Mouse (Mus musculus): ENCODE data around the gene Chaf1a. TPM values are rescaled to one million over a fixed set of nuclear protein-coding genes. Genes with fewer than 3 reads are reported as not detected.

Chaf1a gene
- total RNA-seq, 2 experiments from 2014 or later: 1.6 to 2.0 TPM

DNA sequence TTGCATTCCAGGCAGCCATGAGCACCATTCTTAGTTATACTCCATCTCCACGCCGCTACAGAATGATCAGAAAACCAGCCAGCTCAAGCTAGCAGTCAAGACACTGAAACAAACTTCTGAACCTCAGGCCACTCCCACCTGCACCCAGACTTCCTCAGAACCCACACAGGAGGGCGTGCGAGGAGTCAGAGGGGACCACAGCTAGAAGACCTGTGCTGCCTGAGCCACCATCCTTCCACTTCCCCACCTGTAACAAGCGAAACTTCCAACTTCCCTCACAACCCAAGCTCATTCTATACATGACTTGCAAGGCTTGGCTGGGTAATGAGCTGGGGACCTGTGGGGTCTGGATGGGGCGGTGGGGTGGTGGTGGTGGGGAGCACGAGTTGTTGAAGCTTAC lies 7.4 kb upstream of the Chaf1a start:
- no peak overlapping the region for H3K27ac ChIP-seq
- no peak for DNase-seq (ENCODE audit: extremely low spot score in 1 of 2, low spot score in 2 of 2)
- H3K4me3 ChIP-seq: no peak overlapping the region
- intact Hi-C loops (cut with DNase I): no loop called here
- TF ChIP-seq CTCF (IDR thresholded peaks at IDR 0.05): no peak

DNA sequence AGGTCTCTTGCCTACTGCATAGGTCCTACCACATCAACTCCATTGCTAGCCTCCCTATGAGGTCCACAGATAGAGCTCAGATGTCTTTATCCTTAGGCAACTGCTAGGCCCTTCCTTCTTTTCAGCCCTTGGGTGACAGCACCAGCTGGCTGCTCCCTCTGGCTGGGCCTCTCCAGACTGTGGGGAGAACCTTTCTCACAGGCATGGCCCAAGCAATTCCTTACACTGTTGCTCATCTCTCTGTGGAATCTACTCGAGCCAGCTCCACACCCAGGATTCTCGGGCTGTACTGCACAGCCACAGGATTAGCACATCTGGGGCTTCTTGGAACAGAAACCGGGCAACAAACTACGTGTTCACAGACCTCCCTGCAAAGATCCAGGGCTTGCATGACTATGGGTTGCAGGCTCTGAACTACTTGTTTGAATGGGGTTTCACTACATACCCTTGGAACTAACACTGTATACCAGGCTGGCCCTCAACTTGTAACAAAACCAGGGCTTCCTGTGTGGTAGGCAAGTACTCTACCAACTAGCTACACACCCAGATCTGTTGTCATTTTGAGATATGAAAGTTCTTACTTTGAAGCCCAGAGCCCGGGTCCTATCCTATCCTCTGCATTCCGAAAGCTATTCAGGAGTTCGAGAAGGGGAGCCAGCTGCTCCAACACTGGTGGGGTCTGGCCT lies 6.1 kb upstream of the Chaf1a start:
- no peak overlapping the region for H3K4me3 ChIP-seq
- intact Hi-C loops (cut with DNase I): no loop called here
- TF ChIP-seq CTCF (IDR thresholded peaks at IDR 0.05): no peak
- H3K27ac ChIP-seq: no peak overlapping the region
- no peak for DNase-seq (ENCODE audit: extremely low spot score in 1 of 2, low spot score in 2 of 2)

DNA sequence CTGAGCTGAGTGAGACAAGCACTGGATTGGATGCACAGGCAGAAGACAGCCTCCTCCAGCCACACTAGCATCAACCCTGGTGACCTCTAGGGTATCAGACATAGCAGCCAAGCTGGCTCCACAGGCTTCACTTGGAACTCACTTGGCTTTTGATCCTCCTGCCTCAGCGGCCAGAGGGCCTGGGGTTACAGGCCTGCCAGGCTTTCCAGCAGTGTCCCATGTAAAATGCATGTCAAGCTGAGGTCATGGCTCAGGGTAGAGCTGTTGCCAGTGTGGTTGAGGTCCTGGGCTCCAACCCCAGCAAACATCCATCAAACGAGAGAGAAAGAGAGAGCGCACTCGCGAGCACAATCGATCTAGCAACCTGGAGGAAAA lies 5.5 kb upstream of the Chaf1a start:
- TF ChIP-seq CTCF (IDR thresholded peaks at IDR 0.05): no peak
- Histone ChIP-seq H3K4me3 (no peak overlapping the region), H3K27ac (no peak overlapping the region)
- intact Hi-C loops (cut with DNase I): no loop called here
- no peak for DNase-seq (ENCODE audit: extremely low spot score in 1 of 2, low spot score in 2 of 2)

DNA sequence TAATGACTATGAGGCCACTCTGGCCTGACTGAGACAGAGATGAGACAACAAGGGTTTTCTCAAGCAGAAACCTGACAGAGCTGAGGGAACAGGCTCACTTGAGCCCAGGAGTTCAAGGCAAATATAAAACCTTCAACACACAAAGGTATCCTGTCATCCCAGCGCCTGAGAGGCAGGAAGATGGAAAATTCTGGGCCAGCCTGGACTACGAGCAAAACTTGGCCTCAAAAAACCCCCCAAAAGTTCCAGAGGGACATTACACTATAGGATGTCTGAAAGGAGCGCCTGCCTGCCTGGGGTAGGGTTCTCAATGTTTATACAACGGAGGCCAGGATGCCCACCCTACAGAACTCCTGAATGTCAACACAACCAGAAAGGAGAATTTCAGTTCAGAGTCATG lies 5.0 kb upstream of the Chaf1a start:
- Histone ChIP-seq H3K27ac (no peak overlapping the region), H3K4me3 (peak overlapping the region; percentile 92)
- no peak for TF ChIP-seq CTCF (IDR thresholded peaks at IDR 0.05)
- DNase-seq (ENCODE audit: extremely low spot score in 1 of 2, low spot score in 2 of 2): no peak
- intact Hi-C loops (cut with DNase I): no loop called here

DNA sequence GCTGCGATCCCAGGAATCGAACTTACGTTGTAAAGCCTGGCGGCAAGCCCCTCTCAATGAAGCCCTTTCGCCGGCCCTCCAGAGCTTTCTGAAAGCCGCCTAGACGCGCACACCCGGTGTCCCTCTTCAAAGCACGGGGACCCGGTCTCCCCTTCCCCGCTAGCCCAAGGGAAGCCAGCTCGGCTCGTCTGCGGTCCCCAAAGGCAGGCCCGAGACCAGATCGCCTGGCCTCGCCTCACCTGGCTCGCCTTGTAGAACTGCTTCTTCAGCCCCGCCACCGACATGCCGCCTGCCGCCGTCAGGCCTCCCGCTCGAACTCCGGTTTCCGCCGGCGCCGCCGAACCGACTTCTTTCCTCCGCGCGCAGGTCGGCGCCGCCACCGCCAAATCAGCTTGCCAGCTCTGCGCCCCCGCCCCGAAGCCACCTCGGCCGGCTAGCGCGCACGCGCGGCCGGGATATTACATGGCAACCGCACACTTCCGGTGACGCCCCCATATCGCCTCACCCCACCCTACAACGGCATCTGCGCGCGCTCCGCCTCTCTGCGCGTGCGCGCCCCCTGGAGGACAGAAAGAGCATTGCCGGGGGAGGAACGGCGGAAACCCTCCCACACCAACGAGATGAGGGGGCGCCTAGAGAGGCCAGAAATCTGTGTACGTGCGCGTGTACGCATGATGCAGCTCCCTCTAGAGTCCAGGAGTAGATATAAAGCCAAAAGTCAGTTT lies 3.9 kb upstream of the Chaf1a start, which contains the start of gene Sh3gl1:
Sh3gl1 (minus strand) TSS at position 460 of the 725 bp plus-strand sequence.
- peak; percentile 100 for TF ChIP-seq CTCF (IDR thresholded peaks at IDR 0.05)
- intact Hi-C loops (cut with DNase I): loop anchor here (2.0 kb wide), 1 partner anchor 38 kb away; the partner anchor contains the start of gene Ubxn6
- DNase-seq (ENCODE audit: extremely low spot score in 1 of 2, low spot score in 2 of 2): peak; percentile 100
- H3K4me3 ChIP-seq: peak within 1 kb of the TSS; percentile 92
- peak within 1 kb of the TSS; percentile 98 for H3K27ac ChIP-seq

DNA sequence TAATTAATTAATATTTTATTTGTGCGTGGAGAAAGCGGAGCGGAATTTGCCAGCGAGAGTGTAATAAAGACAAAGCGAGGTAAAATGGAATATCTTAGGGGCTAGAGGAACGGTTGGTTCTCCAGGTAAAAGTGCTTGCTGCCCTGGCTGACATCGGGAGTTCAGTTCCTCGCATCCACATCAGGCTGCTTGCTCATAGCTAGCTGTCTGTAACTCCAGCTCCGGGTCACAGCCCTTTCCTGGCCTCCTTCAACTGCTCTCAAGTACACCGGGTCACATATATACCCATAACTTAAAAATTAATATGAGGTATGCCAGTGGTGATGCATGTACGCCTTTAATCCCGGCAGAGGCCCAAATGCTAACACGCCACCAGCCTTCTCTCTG lies 3.3 kb upstream of the Chaf1a start:
- intact Hi-C loops (cut with DNase I): loop anchor here (2.0 kb wide), 1 partner anchor 38 kb away; the partner anchor contains the start of gene Ubxn6
- H3K27ac ChIP-seq: peak overlapping the region; percentile 60
- DNase-seq (ENCODE audit: extremely low spot score in 1 of 2, low spot score in 2 of 2): no peak

DNA sequence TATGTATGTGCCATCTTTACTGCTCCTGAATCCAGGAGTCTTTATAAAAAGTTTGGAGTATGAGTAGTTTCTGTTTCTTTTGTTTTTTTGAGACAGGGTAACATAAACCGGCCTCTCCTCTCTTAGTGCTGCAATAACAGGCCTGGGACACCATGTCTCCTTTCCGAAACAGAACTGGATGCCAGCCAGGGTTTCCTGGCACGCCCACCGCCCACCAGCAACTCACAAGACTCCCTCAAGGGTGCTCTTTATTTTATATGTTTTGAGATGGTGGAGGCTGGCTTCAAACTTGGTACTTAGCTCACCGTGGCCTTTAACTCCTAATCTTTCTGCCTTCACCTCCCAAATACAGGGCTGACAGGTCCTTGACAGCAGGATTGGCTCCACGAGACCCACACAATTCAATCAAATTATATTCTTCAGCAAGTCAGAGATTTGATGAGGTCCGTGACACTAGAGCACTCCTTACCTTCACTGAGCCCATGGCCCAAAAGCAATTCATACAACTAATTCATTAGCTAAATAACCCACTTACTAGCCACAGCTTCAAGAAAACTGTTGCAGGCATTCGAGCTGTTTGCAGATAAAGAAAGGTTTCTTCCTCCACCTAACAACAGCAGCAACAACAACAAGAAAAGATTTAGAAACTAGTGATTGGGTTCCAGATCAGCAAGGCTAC lies 1.5 kb upstream of the Chaf1a start:
- no peak for TF ChIP-seq CTCF (IDR thresholded peaks at IDR 0.05)
- H3K4me3 ChIP-seq: no peak overlapping the region
- peak in 1 of 2 experiments; percentile 9 for DNase-seq (ENCODE audit: extremely low spot score in 1 of 2, low spot score in 2 of 2)
- no peak overlapping the region for H3K27ac ChIP-seq
- intact Hi-C loops (cut with DNase I): no loop called here

More for the DNA sequence above, 3.3 kb upstream of the Chaf1a start:
- TF ChIP-seq CTCF (IDR thresholded peaks at IDR 0.05): no peak
- H3K4me3 ChIP-seq: peak overlapping the region; percentile 35

DNA sequence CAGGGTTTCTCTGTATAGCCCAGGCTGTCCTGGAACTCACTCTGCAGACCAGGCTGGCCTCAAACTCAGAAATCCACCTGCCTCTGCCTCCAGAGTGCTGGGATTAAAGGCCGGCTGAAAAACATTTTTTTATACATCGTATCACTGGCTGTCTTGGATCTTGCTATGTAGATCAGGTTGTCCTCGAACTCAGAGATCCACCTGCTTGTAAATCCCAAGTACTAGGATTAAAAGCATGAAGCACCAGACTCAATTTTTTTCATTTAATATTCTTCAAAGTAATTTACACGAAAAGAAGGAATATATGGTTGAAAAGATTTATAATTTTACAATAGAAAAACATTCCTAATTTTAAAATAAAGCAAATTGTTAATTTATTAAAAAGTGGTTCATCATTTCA lies 894 bp upstream of the Chaf1a start:
- TF ChIP-seq CTCF (IDR thresholded peaks at IDR 0.05): no peak
- Histone ChIP-seq H3K27ac (no peak overlapping the region), H3K4me3 (no peak overlapping the region; the same call in 1 of the 2 replicates)
- intact Hi-C loops (cut with DNase I): no loop called here
- DNase-seq (ENCODE audit: extremely low spot score in 1 of 2, low spot score in 2 of 2): no peak

DNA sequence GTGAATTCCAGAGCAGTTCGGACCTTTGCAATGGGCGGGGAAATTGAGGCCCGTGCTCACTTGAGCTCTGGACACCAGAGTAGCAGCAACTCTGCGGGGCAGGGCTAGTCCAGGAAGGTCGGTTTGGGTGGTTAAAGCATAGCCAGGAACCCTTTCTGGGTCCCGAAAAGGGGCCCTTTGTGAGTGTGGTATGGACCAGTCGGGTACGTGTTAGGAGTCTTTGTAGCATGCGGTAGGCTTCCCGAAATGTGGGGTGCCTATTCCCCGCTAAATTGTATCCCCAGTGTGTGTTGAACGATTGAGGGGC lies 571 bp downstream of the Chaf1a start:
- peak in 1 of 2 experiments; percentile 9 for DNase-seq (ENCODE audit: extremely low spot score in 1 of 2, low spot score in 2 of 2)
- peak overlapping the region; percentile 78 for H3K4me3 ChIP-seq
- intact Hi-C loops (cut with DNase I): no loop called here
- no peak for TF ChIP-seq CTCF (IDR thresholded peaks at IDR 0.05)
- H3K27ac ChIP-seq: no peak overlapping the region

DNA sequence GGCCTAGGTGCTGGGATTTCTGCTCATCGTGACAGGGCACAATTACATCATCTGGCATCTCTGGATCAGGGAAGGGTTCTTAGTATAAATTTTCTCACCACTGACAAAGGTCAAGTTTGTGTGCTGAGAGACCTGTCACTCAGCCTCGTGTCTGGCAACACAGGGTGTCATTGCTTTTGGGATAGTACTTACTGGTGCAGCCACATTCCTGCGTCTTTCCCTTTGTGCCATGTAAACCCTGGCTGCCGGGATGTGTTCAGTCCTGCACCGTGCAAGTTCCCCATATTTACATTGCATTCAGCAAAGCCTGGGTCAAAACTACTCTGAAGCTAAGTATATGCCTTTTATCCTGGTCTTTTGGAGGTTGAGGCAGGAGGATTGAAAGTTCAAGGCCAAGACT lies 11.1 kb downstream of the Chaf1a start:
- no peak overlapping the region for H3K4me3 ChIP-seq
- intact Hi-C loops (cut with DNase I): no loop called here
- no peak for TF ChIP-seq CTCF (IDR thresholded peaks at IDR 0.05)
- H3K27ac ChIP-seq: no peak overlapping the region
- DNase-seq (ENCODE audit: extremely low spot score in 1 of 2, low spot score in 2 of 2): no peak

DNA sequence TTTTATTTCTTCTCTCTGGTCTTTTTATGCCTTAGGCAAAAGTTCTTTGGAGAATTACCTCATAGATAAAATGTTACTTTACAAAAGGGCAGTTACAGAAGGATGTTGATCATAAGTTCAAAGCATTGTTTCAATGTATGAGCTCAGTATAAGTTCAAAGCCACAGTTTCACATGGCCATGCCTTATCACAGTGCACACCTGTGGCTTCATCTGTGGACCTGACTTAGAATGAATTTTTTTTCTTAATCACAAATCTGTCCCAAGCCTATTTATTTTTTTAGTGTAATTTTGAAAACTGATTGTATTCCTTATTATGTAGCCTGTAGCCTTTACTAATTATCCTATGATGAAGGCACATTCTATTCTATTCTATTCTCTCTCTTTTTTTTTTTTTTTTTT lies 14.7 kb downstream of the Chaf1a start:
- Histone ChIP-seq H3K27ac (no peak overlapping the region), H3K4me3 (no peak overlapping the region)
- DNase-seq (ENCODE audit: extremely low spot score in 1 of 2, low spot score in 2 of 2): no peak
- intact Hi-C loops (cut with DNase I): no loop called here
- TF ChIP-seq CTCF (IDR thresholded peaks at IDR 0.05): no peak

DNA sequence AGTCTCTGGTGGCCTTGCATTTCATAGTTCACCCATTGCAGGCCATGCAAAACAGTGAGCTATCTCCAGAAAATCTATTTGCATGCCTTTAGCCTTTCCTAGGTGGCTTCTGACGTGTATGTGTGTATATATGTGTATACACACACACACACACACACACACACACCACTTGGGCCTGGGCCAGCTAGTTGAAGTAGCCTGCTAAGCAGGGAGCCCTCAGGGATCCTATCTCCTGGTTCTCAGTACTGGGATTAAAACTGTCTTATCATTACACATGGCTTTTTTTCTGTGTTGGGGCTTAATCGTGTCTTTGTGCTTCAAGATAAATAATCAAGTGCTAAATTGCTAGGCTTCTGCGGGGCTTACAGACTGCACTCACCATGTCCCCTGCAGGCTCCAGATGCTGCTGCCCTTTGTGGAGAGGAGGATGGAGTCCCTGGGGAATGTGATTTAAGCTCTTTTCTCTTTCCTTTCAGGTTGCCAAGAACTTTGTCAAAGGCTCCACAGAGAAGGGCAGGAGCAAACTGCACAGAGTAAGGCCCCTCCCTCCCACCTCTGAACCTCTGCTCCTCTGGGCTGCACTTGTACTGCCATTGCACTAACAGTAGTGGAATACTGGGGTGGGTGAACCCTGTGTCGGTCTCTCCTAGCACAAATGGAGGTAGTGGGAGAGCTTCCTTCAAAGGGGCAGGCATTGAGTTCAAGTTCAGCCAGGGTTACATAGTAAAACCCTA lies 15.9 kb downstream of the Chaf1a start:
- no peak overlapping the region for H3K27ac ChIP-seq
- TF ChIP-seq CTCF (IDR thresholded peaks at IDR 0.05): no peak
- no peak overlapping the region for H3K4me3 ChIP-seq
- DNase-seq (ENCODE audit: extremely low spot score in 1 of 2, low spot score in 2 of 2): no peak
- intact Hi-C loops (cut with DNase I): no loop called here
